ENCODE assay signal across 8 mouse cellular contexts in the genomic region with DNA sequence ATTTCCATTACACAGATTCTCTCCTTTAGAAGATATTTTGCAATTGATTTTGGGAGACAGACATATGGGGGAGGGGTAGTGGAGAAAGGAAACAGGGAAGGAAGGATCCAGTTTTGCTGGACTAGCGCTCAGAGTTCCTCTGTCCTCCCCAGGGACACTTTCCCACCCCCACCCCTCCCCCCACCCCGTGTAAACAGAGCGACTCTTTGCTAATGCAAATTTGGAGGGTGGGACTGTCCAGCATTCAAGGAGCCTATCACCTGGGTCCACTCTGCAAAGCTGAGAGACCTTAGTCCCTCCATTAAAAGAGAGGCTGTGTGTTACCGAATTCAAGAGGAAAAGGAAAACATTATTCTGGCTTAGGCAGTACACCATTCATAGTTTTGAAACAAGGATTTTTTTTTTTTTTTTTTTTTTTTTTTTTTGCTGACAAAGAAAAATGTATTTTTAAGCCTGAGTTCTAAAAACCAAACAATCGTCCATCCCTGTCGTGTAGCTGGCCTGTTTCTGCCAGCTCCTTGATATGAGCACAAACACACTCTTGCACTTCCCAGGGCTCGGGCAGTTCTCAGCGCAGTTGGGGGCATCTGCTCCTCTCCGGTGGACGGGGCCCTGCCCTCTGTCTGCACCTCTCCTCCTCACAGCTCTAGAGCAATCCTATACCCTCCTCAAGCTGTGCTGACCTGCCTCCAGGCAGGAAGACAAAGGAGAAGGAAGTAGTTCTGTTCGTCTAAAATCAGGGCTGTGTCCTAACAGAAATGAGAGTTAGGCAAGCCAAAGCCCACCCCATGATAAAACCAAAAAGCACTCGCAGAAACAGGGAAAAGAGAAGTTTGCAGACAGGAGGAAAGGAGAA.
A peak's percentile ranks its signal among the peaks of the same experiment; 100 is the strongest.
DNase-seq lines count a peak whose midpoint lies in the region; ATAC-seq and TF ChIP-seq lines count a peak whose summit lies in the region.

No protein-coding gene starts in this region.

- H3K36me3 ChIP-seq in lung, embryonic 14.5 days (ENCODE audit: insufficient read depth), result no peaks in the 10 kb centered on the region
- no peaks in the 10 kb centered on the region for H3K36me3 ChIP-seq in forebrain, embryonic 15.5 days
- no peaks in the 10 kb centered on the region for H3K36me3 ChIP-seq in intestine, postnatal 0 days (ENCODE audit: control insufficient read depth, insufficient read depth)
- no peaks in the 10 kb centered on the region for H3K36me3 ChIP-seq in midbrain, embryonic 15.5 days (replicated peaks)

- 0 out of 2 replicates have a peak overlapping the region, but pooled peaks have one; percentile 10 for H3K4me3 ChIP-seq in lung, embryonic 14.5 days (ENCODE audit: low read depth, low read length)
- no peak overlapping the region for H3K4me3 ChIP-seq in forebrain, embryonic 15.5 days
- no peak overlapping the region for H3K4me3 ChIP-seq in intestine, postnatal 0 days (ENCODE audit: low read depth, low read length)
- no peak overlapping the region for H3K4me3 ChIP-seq in midbrain, embryonic 15.5 days
- H3K4me3 ChIP-seq in left cerebral cortex, adult 2 months, result no peak overlapping the region

- H3K9me3 ChIP-seq in lung, embryonic 14.5 days (ENCODE audit: low read depth, low read length), result no peaks in the 10 kb centered on the region
- no peaks in the 10 kb centered on the region for H3K9me3 ChIP-seq in forebrain, embryonic 15.5 days
- H3K9me3 ChIP-seq in intestine, postnatal 0 days (ENCODE audit: control insufficient read depth), result no peaks in the 10 kb centered on the region
- no peaks in the 10 kb centered on the region for H3K9me3 ChIP-seq in midbrain, embryonic 15.5 days

- peak overlapping the region; percentile 72; the same call in 1 of the 2 replicates for H3K27ac ChIP-seq in lung, embryonic 14.5 days (ENCODE audit: low read depth)
- H3K27ac ChIP-seq in forebrain, embryonic 15.5 days (replicated peaks), result no peak overlapping the region
- no peak overlapping the region for H3K27ac ChIP-seq in intestine, postnatal 0 days (ENCODE audit: low read depth, low read length)
- no peak overlapping the region for H3K27ac ChIP-seq in midbrain, embryonic 15.5 days
- no peak overlapping the region for H3K27ac ChIP-seq in left cerebral cortex, adult 2 months

- H3K27me3 ChIP-seq in lung, embryonic 14.5 days (ENCODE audit: insufficient read depth, low read length), result no peaks in the 10 kb centered on the region
- H3K27me3 ChIP-seq in forebrain, embryonic 15.5 days, result no peaks in the 10 kb centered on the region
- no peaks in the 10 kb centered on the region for H3K27me3 ChIP-seq in intestine, postnatal 0 days (replicated peaks; ENCODE audit: control insufficient read depth, insufficient read depth, low read length)
- H3K27me3 ChIP-seq in midbrain, embryonic 15.5 days (replicated peaks), result no peaks in the 10 kb centered on the region

- peak overlapping the region; percentile 55 for H3K4me2 ChIP-seq in lung, embryonic 14.5 days
- H3K4me2 ChIP-seq in forebrain, embryonic 15.5 days (replicated peaks), result no peak overlapping the region
- H3K4me2 ChIP-seq in intestine, postnatal 0 days (replicated peaks; ENCODE audit: low read depth), result peak overlapping the region; percentile 27
- H3K4me2 ChIP-seq in midbrain, embryonic 15.5 days, result peak overlapping the region; percentile 30; the same call in 1 of the 2 replicates

- peak; percentile 37 for DNase-seq in lung, embryonic 14.5 days
- no peak for DNase-seq in lung, adult 18-20 months
- DNase-seq in adrenal gland, adult 18-20 months (ENCODE audit: low spot score in 2 of 2), result no peak
- DNase-seq in T-cell, adult 2 months (ENCODE audit: low spot score), result no peak
- no peak for DNase-seq in left cerebral cortex, adult 2 months (ENCODE audit: extremely low spot score in 1 of 2, low spot score in 2 of 2)

- intact Hi-C loops in left cerebral cortex, adult 2 months (cut with DNase I), result no loop called here

- WGBS in lung, embryonic 14.5 days, result 2% methylated on average over 12 of the region's 12 CpGs
- 6% methylated on average over 12 of the region's 12 CpGs for WGBS in forebrain, embryonic 15.5 days
- 7% methylated on average over 12 of the region's 12 CpGs for WGBS in intestine, postnatal 0 days
- WGBS in midbrain, embryonic 15.5 days, result 3% methylated on average over 12 of the region's 12 CpGs

- H3K4me1 ChIP-seq in lung, embryonic 14.5 days (ENCODE audit: insufficient read depth), result peaks cover 17% of the 10 kb centered on the region
- H3K4me1 ChIP-seq in forebrain, embryonic 15.5 days, result peaks cover 10% of the 10 kb centered on the region
- no peaks in the 10 kb centered on the region for H3K4me1 ChIP-seq in intestine, postnatal 0 days (replicated peaks; ENCODE audit: control insufficient read depth, insufficient read depth, low read length)
- peaks cover 7% of the 10 kb centered on the region for H3K4me1 ChIP-seq in midbrain, embryonic 15.5 days

- ATAC-seq in lung, embryonic 14.5 days (ENCODE audit: insufficient read depth), result peak; percentile 79
- 0 out of 2 replicates have a peak, but pooled peaks have one; percentile 24 for ATAC-seq in forebrain, embryonic 15.5 days (replicated peaks)
- no peak for ATAC-seq in intestine, postnatal 0 days
- peak; percentile 67; the same call in 1 of the 2 replicates for ATAC-seq in midbrain, embryonic 15.5 days (replicated peaks)

- peak overlapping the region; percentile 46 for H3K9ac ChIP-seq in lung, embryonic 14.5 days
- H3K9ac ChIP-seq in forebrain, embryonic 15.5 days (replicated peaks), result no peak overlapping the region
- no peak overlapping the region for H3K9ac ChIP-seq in intestine, postnatal 0 days (ENCODE audit: low read depth, low read length)
- no peak overlapping the region for H3K9ac ChIP-seq in midbrain, embryonic 15.5 days

- TF ChIP-seq CTCF in lung, embryonic 14.5 days (IDR thresholded peaks at IDR 0.05; ENCODE audit: low read depth), result no peak
- TF ChIP-seq CTCF in intestine, postnatal 0 days (IDR thresholded peaks at IDR 0.05; ENCODE audit: low read depth), result no peak
- TF ChIP-seq CTCF in left cerebral cortex, adult 2 months (IDR thresholded peaks at IDR 0.05), result no peak
